Mouse (Mus musculus) CD4-positive, CD25-positive, alpha-beta regulatory T cell (primary cell): ENCODE measurements around the gene Pet2. TPM values are rescaled to one million over a fixed set of nuclear protein-coding genes. Genes with fewer than 3 reads are reported as not detected.

Experiments used
- polyA plus RNA-seq: library from polyadenylated mRNA; unstranded; fragments of 100-300 nt; shearing (Covaris generic); gene quantifications from one replicate; pipeline ENCODE4 v1.2.1, GENCODE M21; 2017

Gene Pet2
- 0.04 TPM for polyA plus RNA-seq

GRCm38 (mm10) chrX:89409589-89409988 is at the start of gene Pet2:
Gene Pet2 (minus strand): TSS chrX:89409689.

